Mouse (Mus musculus) heart, embryonic 11.5 days (tissue): ENCODE results near the gene Retreg3. TPM values are rescaled to one million over a fixed set of nuclear protein-coding genes. Genes with fewer than 3 reads are reported as not detected.
A peak's percentile ranks its signal among the peaks of the same experiment; 100 is the strongest.

Experiments used
- ATAC-seq: fragments of 200-750 bp; cut with Nextera tagmentation; replicated peaks from 2 replicates; pipeline ENCODE4 v1.8.0; 2017; ENCODE audit warnings: moderate library complexity; ENCODE audit not compliant: insufficient number of reproducible peaks, low FRiP score, low TSS enrichment
- H3K27ac ChIP-seq: fragments of 300-500 bp; sonication (generic); 2 replicates; pipeline ENCODE4 v1.5.1; 2014; ENCODE audit warnings: mild to moderate bottlenecking, low read depth, low read length
- H3K27me3 ChIP-seq: fragments of 300-500 bp; sonication (generic); 2 replicates; pipeline ENCODE4 v1.6.1; 2014; ENCODE audit warnings: mild to moderate bottlenecking, low read length, mixed read lengths; ENCODE audit not compliant: control insufficient read depth, insufficient read depth
- H3K36me3 ChIP-seq: fragments of 300-500 bp; sonication (generic); 2 replicates; pipeline ENCODE4 v1.6.1; 2014; ENCODE audit warnings: mild to moderate bottlenecking, low read length, moderate library complexity, mixed read lengths; ENCODE audit not compliant: control insufficient read depth, insufficient read depth
- H3K4me1 ChIP-seq: fragments of 300-500 bp; sonication (generic); 2 replicates; pipeline ENCODE4 v1.6.1; 2014; ENCODE audit warnings: low read length; ENCODE audit not compliant: control insufficient read depth, insufficient read depth
- H3K4me2 ChIP-seq: fragments of 300-500 bp; sonication (generic); 2 replicates; pipeline ENCODE4 v1.6.1; 2014; ENCODE audit warnings: mild to moderate bottlenecking, moderate library complexity
- H3K4me3 ChIP-seq: fragments of 300-500 bp; sonication (generic); 2 replicates; pipeline ENCODE4 v1.5.1; 2014; ENCODE audit warnings: low read depth, low read length
- H3K9ac ChIP-seq: fragments of 300-500 bp; sonication (generic); 2 replicates; pipeline ENCODE4 v1.6.1; 2014; ENCODE audit warnings: mild to moderate bottlenecking, low read depth, low read length, moderate library complexity
- H3K9me3 ChIP-seq: fragments of 300-500 bp; sonication (generic); replicated peaks from 2 replicates; pipeline ENCODE4 v1.6.1; 2016; ENCODE audit warnings: low read length; ENCODE audit not compliant: control insufficient read depth
- WGBS: fragments of 180-500 bp; shearing (Covaris S2); extraction: QIAGEN DNeasy Blood & Tissue Kit; methylation state at CpG from one replicate; pipeline ENCODE4 v1.1.7; 2014; ENCODE audit not compliant: insufficient replicate concordance; 5-methylcytosine and 5-hydroxymethylcytosine counted together
- polyA plus RNA-seq: library from polyadenylated mRNA; unstranded; fragments of >200 nt; fragmentation: Nextera tagmentation; extraction: Ambion mirVana; gene quantifications from 2 replicates; pipeline ENCODE4 v1.2.1, GENCODE M21; 2014

The Retreg3 gene
- polyA plus RNA-seq, 1 experiment from 2014 or later, result 5.5 TPM

- no peaks in the 10 kb centered on the region for H3K27me3 ChIP-seq
- H3K9me3 ChIP-seq, result no peaks in the 10 kb centered on the region
- no peak for ATAC-seq
- no peaks in the 10 kb centered on the region; the same call in 1 of the 2 replicates for H3K36me3 ChIP-seq
- no peak overlapping the region for H3K27ac ChIP-seq
- H3K9ac ChIP-seq, result no peak overlapping the region
- 79% methylated on average over 2 of the region's 2 CpGs for WGBS
- H3K4me1 ChIP-seq, result peaks cover 11% of the 10 kb centered on the region
- H3K4me3 ChIP-seq, result no peak overlapping the region
- no peak overlapping the region for H3K4me2 ChIP-seq
Measured at GRCm38 (mm10) chr11:101115564-101115963, 4.1 kb downstream of the Retreg3 start.

GRCm38 (mm10) chr11:101112186-101112585, 7.5 kb downstream of the Retreg3 start:
- 90% methylated on average over 3 of the region's 3 CpGs for WGBS
- no peak overlapping the region for H3K4me2 ChIP-seq
- no peak overlapping the region for H3K4me3 ChIP-seq
- ATAC-seq, result no peak
- H3K27ac ChIP-seq, result no peak overlapping the region
- no peaks in the 10 kb centered on the region; the same call in 1 of the 2 replicates for H3K36me3 ChIP-seq
- no peaks in the 10 kb centered on the region for H3K27me3 ChIP-seq
- H3K9ac ChIP-seq, result no peak overlapping the region
- no peaks in the 10 kb centered on the region for H3K4me1 ChIP-seq
- H3K9me3 ChIP-seq, result no peaks in the 10 kb centered on the region

DNA sequence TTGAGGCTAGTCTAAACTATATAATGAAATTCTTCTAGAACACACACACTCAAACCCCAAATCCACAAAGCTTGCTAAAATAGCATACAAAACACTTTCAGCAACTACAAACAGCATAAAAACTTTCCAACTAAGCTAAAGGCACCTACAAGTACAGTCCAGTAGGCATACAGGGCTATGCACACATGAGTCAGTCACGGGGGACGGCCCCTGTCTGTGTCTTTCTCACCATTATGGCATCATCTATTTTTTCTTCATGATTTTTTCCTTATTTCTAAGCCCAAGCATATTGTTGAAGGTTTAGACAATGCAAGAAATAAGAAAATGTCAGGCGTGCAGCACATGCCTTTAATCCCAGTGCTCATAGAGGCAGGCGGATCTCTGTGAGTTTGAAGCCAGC, 8.5 kb downstream of the Retreg3 start:
- no peaks in the 10 kb centered on the region for H3K27me3 ChIP-seq
- H3K4me3 ChIP-seq, result no peak overlapping the region
- H3K9me3 ChIP-seq, result no peaks in the 10 kb centered on the region
- no peak for ATAC-seq
- H3K36me3 ChIP-seq, result no peaks in the 10 kb centered on the region; the same call in 1 of the 2 replicates
- H3K4me2 ChIP-seq, result no peak overlapping the region
- no peaks in the 10 kb centered on the region for H3K4me1 ChIP-seq
- H3K9ac ChIP-seq, result no peak overlapping the region
- 86% methylated on average over 4 of the region's 4 CpGs for WGBS
- no peak overlapping the region for H3K27ac ChIP-seq

DNA sequence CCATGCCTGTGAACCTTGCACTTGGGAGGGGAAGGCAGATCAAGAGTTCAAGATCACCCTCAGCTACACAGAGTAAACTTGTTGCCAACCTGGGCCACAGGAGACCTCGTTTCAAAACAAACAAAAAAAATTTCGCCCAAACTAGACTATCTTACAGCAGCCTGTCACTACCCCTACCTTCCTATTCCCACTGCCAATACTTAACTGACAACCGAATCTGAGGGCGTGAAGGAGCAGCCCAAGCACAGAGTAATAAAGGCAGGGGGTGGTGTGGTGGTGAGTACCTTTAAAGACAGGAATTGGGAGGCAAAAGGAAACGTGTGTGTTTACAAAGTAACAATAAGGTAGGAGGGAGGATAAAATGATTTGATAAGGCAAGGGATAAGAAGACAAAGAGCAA, 9.0 kb downstream of the Retreg3 start:
- Histone ChIP-seq H3K27ac (no peak overlapping the region), H3K36me3 (no peaks in the 10 kb centered on the region; the same call in 1 of the 2 replicates), H3K4me2 (no peak overlapping the region), H3K9ac (no peak overlapping the region), H3K27me3 (no peaks in the 10 kb centered on the region), H3K4me1 (no peaks in the 10 kb centered on the region), H3K9me3 (no peaks in the 10 kb centered on the region), H3K4me3 (no peak overlapping the region)
- 58% methylated on average over 5 of the region's 5 CpGs for WGBS
- ATAC-seq, result no peak

DNA sequence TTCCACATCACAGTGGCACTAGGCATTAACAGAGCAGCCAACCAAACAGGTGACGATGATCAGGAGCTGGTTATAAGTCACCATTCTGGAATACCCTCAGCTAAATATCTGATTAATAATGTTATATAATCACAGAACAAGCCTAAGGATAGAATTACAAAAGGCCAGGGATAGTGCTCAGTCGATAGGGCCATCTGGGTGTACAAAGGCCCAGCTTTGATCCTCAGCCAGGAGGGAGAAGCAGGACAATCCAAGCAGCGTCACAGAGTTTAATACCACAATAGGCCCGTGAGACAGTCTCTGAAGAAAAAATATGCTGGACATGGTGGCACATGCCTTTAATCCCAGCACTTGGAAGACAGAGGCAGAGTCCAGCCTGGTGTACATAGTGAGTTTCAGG, 10.3 kb downstream of the Retreg3 start:
- WGBS, result 89% methylated on average over 4 of the region's 4 CpGs
- H3K4me3 ChIP-seq, result no peak overlapping the region
- H3K27ac ChIP-seq, result no peak overlapping the region
- H3K27me3 ChIP-seq, result no peaks in the 10 kb centered on the region
- no peaks in the 10 kb centered on the region for H3K4me1 ChIP-seq
- no peak overlapping the region for H3K9ac ChIP-seq
- no peaks in the 10 kb centered on the region for H3K9me3 ChIP-seq
- no peaks in the 10 kb centered on the region; the same call in 1 of the 2 replicates for H3K36me3 ChIP-seq
- H3K4me2 ChIP-seq, result no peak overlapping the region
- no peak for ATAC-seq

DNA sequence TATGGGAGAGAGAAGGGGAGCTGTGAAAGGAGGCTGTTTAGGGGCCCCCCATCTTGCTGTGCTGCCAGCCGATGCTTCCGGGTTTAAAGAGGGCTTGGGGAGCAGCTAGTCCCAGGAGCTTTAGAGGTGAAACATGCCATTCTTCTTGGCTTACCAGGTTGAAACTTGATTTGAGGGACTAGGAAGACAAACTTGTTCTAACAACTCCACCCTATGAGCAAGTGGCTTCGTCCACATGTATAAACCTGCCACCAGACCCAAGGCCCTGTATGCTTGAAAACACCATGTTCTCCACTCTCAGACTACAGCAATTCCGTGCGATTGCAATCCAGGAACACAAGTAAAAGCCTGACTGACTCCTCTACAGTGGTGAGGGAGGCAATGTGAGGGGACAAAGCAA, 16.7 kb downstream of the Retreg3 start:
- Histone ChIP-seq H3K9me3 (no peaks in the 10 kb centered on the region), H3K4me2 (no peak overlapping the region), H3K36me3 (peaks cover 19% of the 10 kb centered on the region), H3K27ac (no peak overlapping the region), H3K4me1 (no peaks in the 10 kb centered on the region), H3K27me3 (no peaks in the 10 kb centered on the region), H3K4me3 (no peak overlapping the region), H3K9ac (no peak overlapping the region)
- ATAC-seq, result no peak
- 91% methylated on average over 5 of the region's 5 CpGs for WGBS

- no peak overlapping the region for H3K9ac ChIP-seq
- no peaks in the 10 kb centered on the region for H3K9me3 ChIP-seq
- H3K4me1 ChIP-seq, result peaks cover 8% of the 10 kb centered on the region; the same call in 1 of the 2 replicates
- no peaks in the 10 kb centered on the region for H3K27me3 ChIP-seq
- no peak overlapping the region for H3K4me3 ChIP-seq
- H3K4me2 ChIP-seq, result no peak overlapping the region
- ATAC-seq, result no peak
- peaks cover 26% of the 10 kb centered on the region for H3K36me3 ChIP-seq
- 92% methylated on average over 8 of the region's 8 CpGs for WGBS
- no peak overlapping the region for H3K27ac ChIP-seq
Measured at GRCm38 (mm10) chr11:101098231-101098630, 21.5 kb downstream of the Retreg3 start.

DNA sequence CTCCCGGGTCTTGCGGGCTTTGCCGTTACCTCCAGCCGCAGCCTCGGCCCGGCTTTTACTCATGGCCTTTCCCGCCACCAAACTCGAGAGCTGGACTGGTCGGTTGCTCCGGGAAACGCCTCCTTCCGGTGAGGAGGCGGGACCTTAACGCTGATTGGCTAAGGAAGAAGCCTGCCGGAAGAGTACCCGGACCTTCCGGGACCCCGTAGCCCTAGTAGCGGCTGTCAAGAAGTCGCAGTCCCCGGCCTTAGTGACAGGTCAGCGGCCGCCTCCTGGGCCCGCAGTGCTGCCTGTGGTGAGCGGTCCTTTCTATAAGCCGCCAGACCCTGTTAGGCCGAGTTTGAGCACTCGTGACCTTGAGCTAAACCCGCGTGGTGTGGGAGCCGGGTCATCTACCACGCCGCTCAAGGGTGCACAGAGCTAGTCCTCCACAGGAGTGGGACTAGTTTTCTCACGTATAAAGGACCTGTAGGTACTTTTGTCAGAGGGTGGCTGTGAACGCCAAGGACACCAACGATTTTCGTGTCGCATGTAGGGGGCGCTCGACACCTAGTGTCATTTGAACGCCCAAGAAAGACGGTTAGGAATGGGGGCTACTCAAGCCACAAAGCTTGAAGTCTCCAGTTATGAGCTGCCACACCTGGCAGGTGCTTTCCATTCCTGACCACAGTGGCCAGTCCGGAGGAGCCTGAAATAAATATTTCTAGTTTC, 24.2 kb downstream of the Retreg3 start, which contains the start of gene Psmc3ip:
Psmc3ip (minus strand) TSS at position 123 of the 711 bp plus-strand sequence.
- peak; percentile 85 for ATAC-seq
- Histone ChIP-seq H3K4me1 (peaks cover 8% of the 10 kb centered on the region; the same call in 1 of the 2 replicates), H3K9me3 (no peaks in the 10 kb centered on the region), H3K27me3 (no peaks in the 10 kb centered on the region), H3K9ac (peak within 1 kb of the TSS; percentile 83), H3K4me2 (peak within 1 kb of the TSS; percentile 73), H3K4me3 (peak within 1 kb of the TSS; percentile 76), H3K36me3 (peaks cover 43% of the 10 kb centered on the region), H3K27ac (peak within 1 kb of the TSS; percentile 96)
- WGBS, result under 1% methylated on average over 43 of the region's 43 CpGs

DNA sequence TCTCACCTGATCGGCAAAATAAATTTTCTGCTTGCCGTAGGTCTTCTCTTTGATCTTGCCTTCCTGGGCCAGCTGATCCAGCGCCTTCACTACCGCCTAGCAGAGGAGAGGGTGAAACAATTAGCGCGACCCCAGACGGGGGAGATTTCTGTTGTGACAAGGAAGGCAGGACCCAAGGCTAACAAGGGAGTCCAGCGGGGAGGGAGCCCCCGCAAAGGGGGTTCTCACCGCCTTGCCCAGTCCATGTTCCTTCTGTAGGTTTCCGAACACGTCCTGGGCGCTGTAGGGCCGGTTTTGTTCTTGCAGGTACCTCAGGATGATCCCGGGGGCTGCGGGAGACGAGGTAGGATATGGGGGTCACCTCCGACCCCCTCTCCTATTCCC, 24.8 kb downstream of the Retreg3 start:
- WGBS, result under 1% methylated on average over 18 of the region's 18 CpGs
- peaks cover 43% of the 10 kb centered on the region for H3K36me3 ChIP-seq
- H3K4me1 ChIP-seq, result peaks cover 8% of the 10 kb centered on the region; the same call in 1 of the 2 replicates
- peak overlapping the region; percentile 76 for H3K4me3 ChIP-seq
- peak overlapping the region; percentile 73 for H3K4me2 ChIP-seq
- no peaks in the 10 kb centered on the region for H3K27me3 ChIP-seq
- H3K9ac ChIP-seq, result peak overlapping the region; percentile 83
- ATAC-seq, result 0 out of 2 replicates have a peak, but pooled peaks have one; percentile 10
- H3K27ac ChIP-seq, result 0 out of 2 replicates have a peak overlapping the region, but pooled peaks have one; percentile 96
- no peaks in the 10 kb centered on the region for H3K9me3 ChIP-seq
